Mouse (Mus musculus) liver, embryonic 12.5 days (tissue): ENCODE data around the gene Adgrg3. TPM values are rescaled to one million over a fixed set of nuclear protein-coding genes. Genes with fewer than 3 reads are reported as not detected.

Source experiments
- ATAC-seq: fragments of 200-750 bp; cut with Nextera tagmentation; 2 replicates; pipeline ENCODE4 v1.8.0; 2017; ENCODE audit warnings: moderate number of reproducible peaks, mild to moderate bottlenecking, moderate library complexity
- H3K27ac ChIP-seq: fragments of 300-500 bp; sonication (generic); 2 replicates; pipeline ENCODE4 v1.5.1; 2016; ENCODE audit warnings: mild to moderate bottlenecking
- H3K27me3 ChIP-seq: fragments of 300-500 bp; sonication (generic); replicated peaks from 2 replicates; pipeline ENCODE4 v1.6.1; 2016; ENCODE audit warnings: mild to moderate bottlenecking, moderate library complexity
- H3K36me3 ChIP-seq: fragments of 300-500 bp; sonication (generic); 2 replicates; pipeline ENCODE4 v1.6.1; 2016; ENCODE audit warnings: mild to moderate bottlenecking, moderate library complexity
- H3K4me1 ChIP-seq: fragments of 300-500 bp; sonication (generic); 2 replicates; pipeline ENCODE4 v1.6.1; 2016
- H3K4me2 ChIP-seq: fragments of 300-500 bp; sonication (generic); 2 replicates; pipeline ENCODE4 v1.6.1; 2016; ENCODE audit warnings: mild to moderate bottlenecking, moderate library complexity
- H3K4me3 ChIP-seq: fragments of 300-500 bp; sonication (generic); 2 replicates; pipeline ENCODE4 v1.5.1; 2016; ENCODE audit warnings: mild to moderate bottlenecking, moderate library complexity
- H3K9ac ChIP-seq: fragments of 300-500 bp; sonication (generic); 2 replicates; pipeline ENCODE4 v1.6.1; 2016; ENCODE audit warnings: mild to moderate bottlenecking, moderate library complexity
- H3K9me3 ChIP-seq: fragments of 300-500 bp; sonication (generic); replicated peaks from 2 replicates; pipeline ENCODE4 v1.6.1; 2016; ENCODE audit warnings: mild to moderate bottlenecking, moderate library complexity
- WGBS: fragments of 180-500 bp; shearing (Covaris S2); methylation state at CpG from one replicate; pipeline ENCODE4 v1.1.7; 2016; ENCODE audit not compliant: insufficient replicate concordance; 5-methylcytosine and 5-hydroxymethylcytosine counted together
- polyA plus RNA-seq: library from polyadenylated mRNA; unstranded; fragments of >200 nt; fragmentation: Nextera tagmentation; extraction: Ambion mirVana; gene quantifications from 2 replicates; pipeline ENCODE4 v1.2.1, GENCODE M21; 2016

Adgrg3 gene
- polyA plus RNA-seq, 1 experiment from 2014 or later = 8.7 TPM

- no peak overlapping the region for H3K9ac ChIP-seq
- WGBS = 45% methylated on average over 14 of the region's 14 CpGs
- H3K9me3 ChIP-seq = no peaks in the 10 kb centered on the region
- H3K27ac ChIP-seq = no peak overlapping the region; the same call in 1 of the 2 replicates
- H3K4me3 ChIP-seq = no peak overlapping the region
- H3K4me1 ChIP-seq = peaks cover 100% of the 10 kb centered on the region
- H3K4me2 ChIP-seq = no peak overlapping the region; the same call in 1 of the 2 replicates
- ATAC-seq = no peak
- H3K27me3 ChIP-seq = no peaks in the 10 kb centered on the region
- H3K36me3 ChIP-seq = peaks cover 96% of the 10 kb centered on the region
These were observed 23.5 kb upstream of the Adgrg3 start for GRCm38 (mm10) chr8:94994006-94994405.

- H3K36me3 ChIP-seq = peaks cover 91% of the 10 kb centered on the region
- no peak overlapping the region for H3K4me3 ChIP-seq
- H3K27me3 ChIP-seq = no peaks in the 10 kb centered on the region
- H3K9me3 ChIP-seq = no peaks in the 10 kb centered on the region
- ATAC-seq = no peak
- H3K4me1 ChIP-seq = peaks cover 100% of the 10 kb centered on the region
- H3K27ac ChIP-seq = no peak overlapping the region; the same call in 1 of the 2 replicates
- H3K9ac ChIP-seq = no peak overlapping the region
- H3K4me2 ChIP-seq = no peak overlapping the region
- 63% methylated on average over 1 of the region's 1 CpGs for WGBS
These were observed 23.0 kb upstream of the Adgrg3 start for GRCm38 (mm10) chr8:94994510-94994909.

GRCm38 (mm10) chr8:94995336-94995893 is 22.1 kb upstream of the Adgrg3 start:
- H3K27ac ChIP-seq = peak overlapping the region; percentile 38
- 67% methylated on average over 5 of the region's 5 CpGs for WGBS

GRCm38 (mm10) chr8:94996037-94996436 is 21.5 kb upstream of the Adgrg3 start:
- Histone ChIP-seq H3K4me1 (peaks cover 100% of the 10 kb centered on the region), H3K9me3 (no peaks in the 10 kb centered on the region), H3K36me3 (peaks cover 82% of the 10 kb centered on the region), H3K27ac (no peak overlapping the region), H3K4me3 (no peak overlapping the region), H3K27me3 (no peaks in the 10 kb centered on the region), H3K9ac (no peak overlapping the region), H3K4me2 (no peak overlapping the region)
- ATAC-seq = no peak
- 81% methylated on average over 12 of the region's 12 CpGs for WGBS

More at GRCm38 (mm10) chr8:94995336-94995893, 22.1 kb upstream of the Adgrg3 start:
- H3K36me3 ChIP-seq = peaks cover 82% of the 10 kb centered on the region
- H3K9ac ChIP-seq = no peak overlapping the region
- H3K4me1 ChIP-seq = peaks cover 100% of the 10 kb centered on the region
- no peak for ATAC-seq
- H3K4me3 ChIP-seq = no peak overlapping the region
- no peak overlapping the region for H3K4me2 ChIP-seq
- no peaks in the 10 kb centered on the region for H3K27me3 ChIP-seq
- no peaks in the 10 kb centered on the region for H3K9me3 ChIP-seq

- Histone ChIP-seq H3K4me1 (peaks cover 100% of the 10 kb centered on the region), H3K36me3 (peaks cover 80% of the 10 kb centered on the region), H3K9me3 (no peaks in the 10 kb centered on the region), H3K4me2 (no peak overlapping the region), H3K9ac (no peak overlapping the region), H3K27me3 (no peaks in the 10 kb centered on the region), H3K4me3 (no peak overlapping the region), H3K27ac (peak overlapping the region; percentile 71; the same call in 1 of the 2 replicates)
- whole genome bisulfite sequencing = 61% methylated on average over 6 of the region's 6 CpGs
- ATAC-seq = no peak
These were observed 20.3 kb upstream of the Adgrg3 start for GRCm38 (mm10) chr8:94996899-94997856.

- H3K4me3 ChIP-seq = no peak overlapping the region
- no peaks in the 10 kb centered on the region for H3K9me3 ChIP-seq
- peak overlapping the region; percentile 71 for H3K27ac ChIP-seq
- H3K9ac ChIP-seq = no peak overlapping the region
- peaks cover 97% of the 10 kb centered on the region for H3K4me1 ChIP-seq
- no peaks in the 10 kb centered on the region for H3K27me3 ChIP-seq
- WGBS = 46% methylated on average over 6 of the region's 6 CpGs
- peak overlapping the region; percentile 8; the same call in 1 of the 2 replicates for H3K4me2 ChIP-seq
- no peak for ATAC-seq
- H3K36me3 ChIP-seq = peaks cover 77% of the 10 kb centered on the region
These were observed 19.6 kb upstream of the Adgrg3 start for GRCm38 (mm10) chr8:94997857-94998243.

GRCm38 (mm10) chr8:94998431-94998830 is 19.1 kb upstream of the Adgrg3 start:
- H3K27ac ChIP-seq = peak overlapping the region; percentile 71
- peak overlapping the region; percentile 36 for H3K9ac ChIP-seq
- no peak for ATAC-seq
- H3K4me2 ChIP-seq = peak overlapping the region; percentile 25
- 14% methylated on average over 2 of the region's 2 CpGs for WGBS
- peaks cover 91% of the 10 kb centered on the region for H3K4me1 ChIP-seq
- peaks cover 77% of the 10 kb centered on the region for H3K36me3 ChIP-seq
- no peaks in the 10 kb centered on the region for H3K27me3 ChIP-seq
- H3K9me3 ChIP-seq = no peaks in the 10 kb centered on the region
- no peak overlapping the region for H3K4me3 ChIP-seq

GRCm38 (mm10) chr8:94999004-94999403 is 18.5 kb upstream of the Adgrg3 start:
- Histone ChIP-seq H3K4me3 (no peak overlapping the region), H3K9ac (0 out of 2 replicates have a peak overlapping the region, but pooled peaks have one; percentile 12), H3K9me3 (no peaks in the 10 kb centered on the region), H3K36me3 (peaks cover 77% of the 10 kb centered on the region), H3K4me2 (peak overlapping the region; percentile 25; the same call in 1 of the 2 replicates), H3K27me3 (no peaks in the 10 kb centered on the region), H3K27ac (peak overlapping the region; percentile 71), H3K4me1 (peaks cover 86% of the 10 kb centered on the region)
- ATAC-seq = no peak
- 47% methylated on average over 6 of the region's 6 CpGs for WGBS

- WGBS = 51% methylated on average over 6 of the region's 6 CpGs
- H3K36me3 ChIP-seq = peaks cover 77% of the 10 kb centered on the region
- H3K9ac ChIP-seq = no peak overlapping the region
- no peak for ATAC-seq
- H3K27me3 ChIP-seq = no peaks in the 10 kb centered on the region
- H3K27ac ChIP-seq = peak overlapping the region; percentile 71
- no peak overlapping the region for H3K4me3 ChIP-seq
- H3K9me3 ChIP-seq = no peaks in the 10 kb centered on the region
- peak overlapping the region; percentile 1; the same call in 1 of the 2 replicates for H3K4me2 ChIP-seq
- peaks cover 76% of the 10 kb centered on the region for H3K4me1 ChIP-seq
These were observed 17.5 kb upstream of the Adgrg3 start for GRCm38 (mm10) chr8:94999956-95000355.

- Histone ChIP-seq H3K4me3 (no peak overlapping the region), H3K4me2 (peak overlapping the region; percentile 8; the same call in 1 of the 2 replicates), H3K9me3 (no peaks in the 10 kb centered on the region), H3K4me1 (peaks cover 69% of the 10 kb centered on the region), H3K27me3 (no peaks in the 10 kb centered on the region), H3K9ac (no peak overlapping the region), H3K36me3 (peaks cover 77% of the 10 kb centered on the region), H3K27ac (peak overlapping the region; percentile 71)
- WGBS = 15% methylated on average over 5 of the region's 5 CpGs
- ATAC-seq = 0 out of 2 replicates have a peak, but pooled peaks have one; percentile 11
These were observed 16.8 kb upstream of the Adgrg3 start for GRCm38 (mm10) chr8:95000684-95001083.

- Histone ChIP-seq H3K4me1 (peaks cover 64% of the 10 kb centered on the region), H3K4me3 (no peak overlapping the region), H3K27me3 (no peaks in the 10 kb centered on the region), H3K4me2 (peak overlapping the region; percentile 8; the same call in 1 of the 2 replicates), H3K9ac (no peak overlapping the region), H3K9me3 (no peaks in the 10 kb centered on the region), H3K27ac (peak overlapping the region; percentile 71), H3K36me3 (peaks cover 77% of the 10 kb centered on the region)
- peak; percentile 14; the same call in 1 of the 2 replicates for ATAC-seq
- WGBS = 44% methylated on average over 5 of the region's 5 CpGs
These were observed 16.3 kb upstream of the Adgrg3 start for GRCm38 (mm10) chr8:95001165-95001564.

GRCm38 (mm10) chr8:95001655-95002054 is 15.8 kb upstream of the Adgrg3 start:
- peaks cover 77% of the 10 kb centered on the region for H3K36me3 ChIP-seq
- 1% methylated on average over 7 of the region's 7 CpGs for WGBS
- ATAC-seq = peak; percentile 71
- peaks cover 59% of the 10 kb centered on the region for H3K4me1 ChIP-seq
- no peaks in the 10 kb centered on the region for H3K9me3 ChIP-seq
- peak overlapping the region; percentile 71 for H3K27ac ChIP-seq
- H3K4me3 ChIP-seq = no peak overlapping the region
- peak overlapping the region; percentile 29; the same call in 1 of the 2 replicates for H3K4me2 ChIP-seq
- peak overlapping the region; percentile 33; the same call in 1 of the 2 replicates for H3K9ac ChIP-seq
- no peaks in the 10 kb centered on the region for H3K27me3 ChIP-seq
